Mouse (Mus musculus): ENCODE data around the gene Olfr944.

DNA sequence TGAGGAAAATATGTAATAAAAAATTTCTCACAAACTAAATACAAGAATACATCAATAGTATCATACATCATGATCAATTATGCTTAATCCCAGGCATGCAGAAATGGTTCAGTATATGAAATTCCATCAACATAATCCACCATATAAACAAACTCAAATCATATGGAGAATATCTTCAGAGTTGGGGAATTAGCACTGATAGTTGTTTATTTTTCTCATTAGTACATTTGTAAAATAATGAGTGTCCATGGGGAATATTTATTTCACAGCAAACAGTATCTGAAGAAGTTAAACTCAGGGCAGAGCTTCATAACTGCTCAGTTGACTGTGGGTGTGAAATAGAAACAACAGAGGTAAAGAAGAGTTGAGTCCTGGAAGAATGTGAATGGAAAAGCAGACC, at the start of gene Olfr944:
- no peak for TF ChIP-seq MAFK (IDR thresholded peaks at IDR 0.05; ENCODE audit: insufficient read depth, low read depth, low read length)
- no peak for TF ChIP-seq CHD2 (IDR thresholded peaks at IDR 0.05; ENCODE audit: low read depth, low read length)
- TF ChIP-seq ZC3H11A (IDR thresholded peaks at IDR 0.05; ENCODE audit: borderline replicate concordance, low read depth, low read length) = no peak
- TF ChIP-seq HCFC1 (IDR thresholded peaks at IDR 0.05; ENCODE audit: borderline replicate concordance, insufficient read depth, low read length) = no peak

Measured in ES-E14 (cell line).